Mouse (Mus musculus) cerebellum, adult 2 months (tissue): Measurements from ENCODE around the gene Kansl1.

Experiments
- CTCF ChIP-seq: fragments of 200-500 bp; IDR thresholded peaks from 2 replicates; pipeline ENCODE4 v1.5.1; 2011; ENCODE audit warnings: low read depth, mild to moderate bottlenecking, control low read depth, low read length, moderate library complexity, borderline replicate concordance; ENCODE audit not compliant: insufficient read depth
- POLR2A ChIP-seq: fragments of 200-500 bp; IDR thresholded peaks from 2 replicates; pipeline ENCODE4 v1.6.1; 2011; ENCODE audit warnings: low read length, control low read depth, borderline replicate concordance; ENCODE audit not compliant: insufficient read depth

DNA sequence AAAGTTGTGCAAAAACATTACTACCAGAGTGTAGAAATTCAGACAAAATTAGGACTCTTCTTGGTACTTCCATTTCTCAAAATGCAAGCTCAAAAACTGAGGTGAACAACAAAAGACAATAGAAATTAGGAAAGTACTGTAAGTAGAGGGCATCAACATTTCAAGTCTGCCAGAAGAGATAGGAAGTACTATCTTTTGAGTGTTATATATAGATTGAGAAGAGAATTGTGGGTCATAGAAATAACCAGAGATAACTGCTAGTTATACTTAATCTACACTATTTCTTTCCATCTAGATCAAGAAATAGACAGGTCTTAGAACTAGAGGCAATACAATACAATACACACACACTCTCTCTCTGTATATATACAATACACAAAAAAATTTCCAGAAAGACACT lies 30.2 kb downstream of the Kansl1 start:
- TF ChIP-seq CTCF (no peak), POLR2A (no peak)
